Mouse (Mus musculus): Measurements from ENCODE around the gene Prdm8.

Prdm8 gene

GRCm38 (mm10) chr5:98167180-98167824 is at the start of gene Prdm8:
Gene Prdm8, plus strand, starts transcription at chr5:98167198.
- DNase-seq (ENCODE audit: low spot score): peak; percentile 96

GRCm38 (mm10) chr5:98127074-98127473 is 39.9 kb upstream of the Prdm8 start:
- DNase-seq (ENCODE audit: low spot score): no peak

GRCm38 (mm10) chr5:98138545-98139296 is 28.3 kb upstream of the Prdm8 start:
- DNase-seq (ENCODE audit: low spot score): no peak

GRCm38 (mm10) chr5:98139297-98139660 is 27.7 kb upstream of the Prdm8 start:
- no peak for DNase-seq (ENCODE audit: low spot score)

GRCm38 (mm10) chr5:98146895-98147294 is 20.1 kb upstream of the Prdm8 start:
- DNase-seq (ENCODE audit: low spot score): no peak

- peak; percentile 11 for DNase-seq (ENCODE audit: low spot score)
These were observed 882 bp upstream of the Prdm8 start for GRCm38 (mm10) chr5:98166116-98166515.

GRCm38 (mm10) chr5:98168356-98169285 is 1.6 kb downstream of the Prdm8 start:
- DNase-seq (ENCODE audit: low spot score): peak; percentile 52

GRCm38 (mm10) chr5:98169376-98170351 is 2.7 kb downstream of the Prdm8 start:
- peak; percentile 74 for DNase-seq (ENCODE audit: low spot score)

GRCm38 (mm10) chr5:98171651-98172230 is 4.7 kb downstream of the Prdm8 start:
- DNase-seq (ENCODE audit: low spot score): peak; percentile 21

- peak; percentile 37 for DNase-seq (ENCODE audit: low spot score)
These were observed 5.6 kb downstream of the Prdm8 start for GRCm38 (mm10) chr5:98172502-98173181.

GRCm38 (mm10) chr5:98173694-98174093 is 6.7 kb downstream of the Prdm8 start:
- no peak for DNase-seq (ENCODE audit: low spot score)

- peak; percentile 62 for DNase-seq (ENCODE audit: low spot score)
These were observed 12.6 kb downstream of the Prdm8 start for GRCm38 (mm10) chr5:98179606-98180005.

GRCm38 (mm10) chr5:98180461-98180887 is 13.5 kb downstream of the Prdm8 start:
- peak; percentile 82 for DNase-seq (ENCODE audit: low spot score)

- peak; percentile 69 for DNase-seq (ENCODE audit: low spot score)
These were observed 14.1 kb downstream of the Prdm8 start for GRCm38 (mm10) chr5:98180888-98181635.

- DNase-seq (ENCODE audit: low spot score): peak; percentile 6
These were observed 14.9 kb downstream of the Prdm8 start for GRCm38 (mm10) chr5:98181686-98182602.

- peak; percentile 67 for DNase-seq (ENCODE audit: low spot score)
These were observed 15.6 kb downstream of the Prdm8 start for GRCm38 (mm10) chr5:98182603-98182920.

- DNase-seq (ENCODE audit: low spot score): peak; percentile 11
These were observed 16.1 kb downstream of the Prdm8 start for GRCm38 (mm10) chr5:98183031-98183595.

GRCm38 (mm10) chr5:98184281-98184910 is 17.4 kb downstream of the Prdm8 start:
- DNase-seq (ENCODE audit: low spot score): peak; percentile 12

All from embryo, embryonic 10 days (tissue).